Mouse (Mus musculus): ENCODE data around the gene Slpi. TPM values are rescaled to one million over a fixed set of nuclear protein-coding genes. Genes with fewer than 3 reads are reported as not detected.

Slpi gene
- 78.0 and 99.7 TPM in 2 replicates for total RNA-seq (2015; ENCODE audit: low replicate concordance)
- total RNA-seq (2017; ENCODE audit: low replicate concordance) = 6.9 and 12.7 TPM in 2 replicates

- no peak for ATAC-seq (replicated peaks; ENCODE audit: low FRiP score, poor library complexity, severe bottlenecking)
Measured at GRCm38 (mm10) chr2:164389020-164389419, at the start of gene Slpi. Slpi (minus strand) TSS chr2:164389095.

GRCm38 (mm10) chr2:164438257-164438656, 49.4 kb upstream of the Slpi start:
- no peak for ATAC-seq (replicated peaks; ENCODE audit: low FRiP score, poor library complexity, severe bottlenecking)

GRCm38 (mm10) chr2:164437710-164438109, 48.8 kb upstream of the Slpi start:
- ATAC-seq (replicated peaks; ENCODE audit: low FRiP score, poor library complexity, severe bottlenecking) = no peak

- ATAC-seq (replicated peaks; ENCODE audit: low FRiP score, poor library complexity, severe bottlenecking) = no peak
Measured at GRCm38 (mm10) chr2:164436961-164437360, 48.1 kb upstream of the Slpi start.

GRCm38 (mm10) chr2:164436215-164436913, 47.5 kb upstream of the Slpi start:
- no peak for ATAC-seq (replicated peaks; ENCODE audit: low FRiP score, poor library complexity, severe bottlenecking)

- no peak for ATAC-seq (replicated peaks; ENCODE audit: low FRiP score, poor library complexity, severe bottlenecking)
Measured at GRCm38 (mm10) chr2:164435216-164436090, 46.6 kb upstream of the Slpi start.

GRCm38 (mm10) chr2:164434681-164435080, 45.8 kb upstream of the Slpi start:
- ATAC-seq (replicated peaks; ENCODE audit: low FRiP score, poor library complexity, severe bottlenecking) = no peak

GRCm38 (mm10) chr2:164433278-164433895, 44.5 kb upstream of the Slpi start:
- no peak for ATAC-seq (replicated peaks; ENCODE audit: low FRiP score, poor library complexity, severe bottlenecking)

- no peak for ATAC-seq (replicated peaks; ENCODE audit: low FRiP score, poor library complexity, severe bottlenecking)
Measured at GRCm38 (mm10) chr2:164432541-164433191, 43.8 kb upstream of the Slpi start.

GRCm38 (mm10) chr2:164431676-164432465, 43.0 kb upstream of the Slpi start:
- ATAC-seq (replicated peaks; ENCODE audit: low FRiP score, poor library complexity, severe bottlenecking) = no peak

GRCm38 (mm10) chr2:164430697-164431096, 41.8 kb upstream of the Slpi start:
- no peak for ATAC-seq (replicated peaks; ENCODE audit: low FRiP score, poor library complexity, severe bottlenecking)

- no peak for ATAC-seq (replicated peaks; ENCODE audit: low FRiP score, poor library complexity, severe bottlenecking)
Measured at GRCm38 (mm10) chr2:164429881-164430615, 41.2 kb upstream of the Slpi start.

- ATAC-seq (replicated peaks; ENCODE audit: low FRiP score, poor library complexity, severe bottlenecking) = no peak
Measured at GRCm38 (mm10) chr2:164428451-164428850, 39.6 kb upstream of the Slpi start.

GRCm38 (mm10) chr2:164426952-164427351, 38.1 kb upstream of the Slpi start:
- no peak for ATAC-seq (replicated peaks; ENCODE audit: low FRiP score, poor library complexity, severe bottlenecking)

GRCm38 (mm10) chr2:164426121-164426520, 37.2 kb upstream of the Slpi start:
- no peak for ATAC-seq (replicated peaks; ENCODE audit: low FRiP score, poor library complexity, severe bottlenecking)

GRCm38 (mm10) chr2:164425401-164425800, 36.5 kb upstream of the Slpi start:
- no peak for ATAC-seq (replicated peaks; ENCODE audit: low FRiP score, poor library complexity, severe bottlenecking)

GRCm38 (mm10) chr2:164424406-164424805, 35.5 kb upstream of the Slpi start:
- no peak for ATAC-seq (replicated peaks; ENCODE audit: low FRiP score, poor library complexity, severe bottlenecking)

- ATAC-seq (replicated peaks; ENCODE audit: low FRiP score, poor library complexity, severe bottlenecking) = no peak
Measured at GRCm38 (mm10) chr2:164423464-164423863, 34.6 kb upstream of the Slpi start.

Measured in erythroblast, adult 5-6 weeks (primary cell).